Mouse (Mus musculus) E14TG2a.4 (cell line): Measurements from ENCODE around the gene Klhdc1.

Source experiments
- CTCF ChIP-seq: conservative IDR thresholded peaks from 2 replicates; pipeline ENCODE4 v1.5.1; 2014; ENCODE audit warnings: low read length
- NANOG ChIP-seq: IDR thresholded peaks from 2 replicates; pipeline ENCODE4 v1.6.1; 2014; ENCODE audit warnings: borderline replicate concordance, low read length, mixed read lengths
- POU5F1 ChIP-seq: IDR thresholded peaks from 2 replicates; pipeline ENCODE4 v1.6.1; 2014; ENCODE audit warnings: low read length, borderline replicate concordance

- TF ChIP-seq CTCF (no peak), POU5F1 (no peak), NANOG (no peak)
Observed at GRCm38 (mm10) chr12:69196444-69197377, 44.3 kb upstream of the Klhdc1 start, which contains the start of gene Gm49383.
